Comparison of ENCODE assay signal across 21 mouse cellular contexts in the genomic region with DNA sequence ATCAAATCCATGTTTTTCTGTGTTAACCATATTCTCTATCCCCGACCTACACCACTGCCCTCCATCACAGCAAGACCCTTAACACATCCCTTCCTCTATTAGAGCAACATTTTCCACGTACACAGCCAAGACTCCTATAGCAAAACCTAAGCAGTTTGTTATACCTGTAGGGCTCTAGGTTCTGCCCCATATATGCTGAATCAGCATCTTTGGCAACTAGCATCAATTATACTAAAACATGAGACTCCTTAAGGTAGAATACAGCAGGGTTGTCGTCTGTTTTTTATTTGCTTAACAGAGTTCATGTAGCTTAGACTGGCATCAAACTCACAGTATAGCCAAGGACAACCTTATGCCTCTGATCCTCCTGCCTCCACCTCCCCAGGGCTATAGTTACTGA. TPM values are rescaled to one million over a fixed set of nuclear protein-coding genes. Genes with fewer than 3 reads are reported as not detected.
DNase-seq lines count a peak whose midpoint lies in the region; ATAC-seq and TF ChIP-seq lines count a peak whose summit lies in the region.
"Had no signal": no experiment of that assay in that cellular context is flagged by ENCODE, and none has a peak within 500 bp of the region (broad histone marks: within the 10 kb centered on the region; RNA-seq: fewer than 3 reads in every experiment).

No protein-coding gene starts in this region.

- 64% methylated on average over 3 of the region's 3 CpGs for WGBS in liver, embryonic 14.5 days (ENCODE audit: insufficient replicate concordance)
- WGBS in liver, postnatal 0 days (ENCODE audit: insufficient replicate concordance), result 73% methylated on average over 3 of the region's 3 CpGs
- WGBS in limb, embryonic 13.5 days, result 70% methylated on average over 3 of the region's 3 CpGs

- H3K36me3 ChIP-seq in liver, embryonic 14.5 days (replicated peaks; ENCODE audit: control insufficient read depth, insufficient read depth, low read depth), result no peaks in the 10 kb centered on the region; the same call in 1 of the 2 replicates
- peaks cover 2% of the 10 kb centered on the region; the same call in 1 of the 2 replicates for H3K36me3 ChIP-seq in liver, postnatal 0 days (replicated peaks; ENCODE audit: insufficient read depth, low read length)
- no peaks in the 10 kb centered on the region; a peak in 1 of 4 replicates for H3K36me3 ChIP-seq in MEL (ENCODE audit: control insufficient read depth in 1 of 2, insufficient read depth in 2 of 2, low read length in 2 of 2)
- peaks cover 13% of the 10 kb centered on the region for H3K36me3 ChIP-seq in limb, embryonic 13.5 days

- H3K27me3 ChIP-seq in liver, embryonic 14.5 days (ENCODE audit: control insufficient read depth, insufficient read depth, low read length), result no peaks in the 10 kb centered on the region
- no peaks in the 10 kb centered on the region for H3K27me3 ChIP-seq in liver, postnatal 0 days (ENCODE audit: insufficient read depth, low read length)
- H3K27me3 ChIP-seq in MEL (ENCODE audit: control insufficient read depth in 1 of 2, insufficient read depth in 2 of 2, low read length in 2 of 2), result no peaks in the 10 kb centered on the region
- H3K27me3 ChIP-seq in limb, embryonic 13.5 days, result no peaks in the 10 kb centered on the region
- H3K27me3 ChIP-seq: embryonic facial prominence, embryonic 12.5 days; lung, embryonic 15.5 days had no signal

- TF ChIP-seq EP300 in liver, embryonic 14.5 days (IDR thresholded peaks at IDR 0.05; ENCODE audit: low read depth), result no peak
- TF ChIP-seq EP300 in liver, postnatal 0 days (IDR thresholded peaks at IDR 0.05; ENCODE audit: low read depth), result no peak
- no peak for TF ChIP-seq EP300 in MEL (IDR thresholded peaks at IDR 0.05; ENCODE audit: low read depth in 1 of 2, low read length in 2 of 2)

- peaks cover 0 to 5% of the 10 kb centered on the region in 2 experiments; a peak in 2 of 4 replicates for H3K4me1 ChIP-seq in liver, embryonic 14.5 days (replicated peaks; ENCODE audit: control insufficient read depth in 2 of 2, insufficient read depth in 2 of 2, low read length in 1 of 2)
- peaks cover 11% of the 10 kb centered on the region for H3K4me1 ChIP-seq in liver, postnatal 0 days (ENCODE audit: insufficient read depth)
- H3K4me1 ChIP-seq in MEL (ENCODE audit: control insufficient read depth in 1 of 2, insufficient read depth in 2 of 2, low read length in 2 of 2), result peaks cover 0 to 4% of the 10 kb centered on the region in 2 experiments; a peak in 1 of 4 replicates
- H3K4me1 ChIP-seq in limb, embryonic 13.5 days, result peaks cover 24% of the 10 kb centered on the region

- no peak overlapping the region for H3K27ac ChIP-seq in gastrocnemius, adult 2 months
- no peak overlapping the region for H3K27ac ChIP-seq in liver, embryonic 14.5 days
- H3K27ac ChIP-seq in liver, postnatal 0 days (ENCODE audit: low read depth), result no peak overlapping the region
- no peak overlapping the region for H3K27ac ChIP-seq in MEL (ENCODE audit: control insufficient read depth, low read depth, low read length)
- no peak overlapping the region for H3K27ac ChIP-seq in limb, embryonic 13.5 days
- H3K27ac ChIP-seq: embryonic facial prominence, embryonic 12.5 days; lung, embryonic 15.5 days had no signal

- ATAC-seq in liver, embryonic 14.5 days (ENCODE audit: insufficient read depth), result no peak
- ATAC-seq in liver, postnatal 0 days, result no peak
- ATAC-seq in limb, embryonic 13.5 days (ENCODE audit: low FRiP score, low read depth), result no peak
- ATAC-seq: hindbrain, embryonic 16.5 days had no signal

- no peaks in the 10 kb centered on the region for H3K9me3 ChIP-seq in liver, embryonic 14.5 days (ENCODE audit: control insufficient read depth, low read length)
- H3K9me3 ChIP-seq in liver, postnatal 0 days (ENCODE audit: low read length), result no peaks in the 10 kb centered on the region
- no peaks in the 10 kb centered on the region for H3K9me3 ChIP-seq in MEL (replicated peaks; ENCODE audit: insufficient read depth, low read length)
- H3K9me3 ChIP-seq in limb, embryonic 13.5 days, result peaks cover 8% of the 10 kb centered on the region; the same call in 1 of the 2 replicates
- H3K9me3 ChIP-seq: embryonic facial prominence, embryonic 12.5 days; lung, embryonic 15.5 days had no signal

- H3K4me2 ChIP-seq in liver, embryonic 14.5 days (ENCODE audit: low read depth), result peak overlapping the region; percentile 96
- no peak overlapping the region for H3K4me2 ChIP-seq in liver, postnatal 0 days (ENCODE audit: low read depth, low read length)
- H3K4me2 ChIP-seq in limb, embryonic 13.5 days (replicated peaks), result peak overlapping the region; percentile 95

- no peak for TF ChIP-seq POLR2A in MEL (IDR thresholded peaks at IDR 0.05; ENCODE audit: control insufficient read depth in 1 of 2, insufficient read depth in 1 of 2, low read depth in 1 of 2, low read length in 2 of 2, poor library complexity in 1 of 2)

- TF ChIP-seq RAD21 in MEL (IDR thresholded peaks at IDR 0.05; ENCODE audit: low read depth, low read length), result no peak

- intact Hi-C loops in gastrocnemius, adult 2 months (cut with DNase I), result loop anchor here (5.0 kb wide), 2 partner anchors 47 to 193 kb away; partner anchors contain the start of gene Atp2b1

- no peak for DNase-seq in gastrocnemius, adult 2 months
- no peak for DNase-seq in gastrocnemius, postnatal 25 days
- DNase-seq in liver, embryonic 14.5 days (ENCODE audit: low read depth in 3 of 3, low spot score in 3 of 3), result no peak
- no peak for DNase-seq in liver, postnatal 0 days
- DNase-seq in MEL (ENCODE audit: low read depth, low spot score), result peak; percentile 8
- no peak for DNase-seq in urinary bladder, adult 18-20 months (ENCODE audit: low spot score in 2 of 2)
- DNase-seq: adrenal gland, postnatal 36 days; cerebellum, postnatal 36 days; kidney, postnatal 10 days; layer of hippocampus, adult 9-11 months; right cerebral cortex, postnatal 14 days; thymus, postnatal 4 days had no signal

- peaks cover 10% of the 10 kb centered on the region for H3K79me2 ChIP-seq in MEL (ENCODE audit: control insufficient read depth, insufficient read depth, low read length, poor library complexity)

- no peak for TF ChIP-seq CTCF in gastrocnemius, adult 2 months (IDR thresholded peaks at IDR 0.05)
- TF ChIP-seq CTCF in liver, embryonic 14.5 days (IDR thresholded peaks at IDR 0.05; ENCODE audit: low read depth), result no peak
- TF ChIP-seq CTCF in liver, postnatal 0 days (IDR thresholded peaks at IDR 0.05; ENCODE audit: low read depth), result no peak
- no peak for TF ChIP-seq CTCF in MEL (IDR thresholded peaks at IDR 0.05 in 2 of 3, conservative IDR thresholded peaks at IDR 0.05 in 1 of 3; ENCODE audit: control insufficient read depth in 1 of 3, insufficient read depth in 1 of 3, low read depth in 2 of 3, low read length in 3 of 3, poor library complexity in 1 of 3, severe bottlenecking in 1 of 3)

- no peak overlapping the region for H3K9ac ChIP-seq in liver, embryonic 14.5 days (replicated peaks)
- no peak overlapping the region for H3K9ac ChIP-seq in liver, postnatal 0 days (replicated peaks)
- H3K9ac ChIP-seq in MEL (ENCODE audit: control insufficient read depth, low read depth, low read length, poor library complexity, severe bottlenecking), result no peak overlapping the region
- H3K9ac ChIP-seq in limb, embryonic 13.5 days, result no peak overlapping the region
- H3K9ac ChIP-seq: embryonic facial prominence, embryonic 12.5 days; lung, embryonic 15.5 days had no signal

- H3K4me3 ChIP-seq in gastrocnemius, adult 2 months, result peak overlapping the region; percentile 98
- peak overlapping the region in 1 of 2 experiments; percentile 98; a peak in 1 of 4 replicates for H3K4me3 ChIP-seq in liver, embryonic 14.5 days (ENCODE audit: insufficient read depth in 1 of 2, low read depth in 2 of 2, low read length in 2 of 2)
- H3K4me3 ChIP-seq in liver, postnatal 0 days (ENCODE audit: low read depth, low read length), result no peak overlapping the region
- peak overlapping the region; percentile 21 to 77; a peak in 3 of 4 replicates for H3K4me3 ChIP-seq in MEL (ENCODE audit: control insufficient read depth in 1 of 2, insufficient read depth in 1 of 2, low read depth in 2 of 2, low read length in 2 of 2)
- peak overlapping the region; percentile 91; the same call in 1 of the 2 replicates for H3K4me3 ChIP-seq in limb, embryonic 13.5 days

TF ChIP-seq in MEL, 35 proteins besides CTCF, POLR2A, EP300 and RAD21:
- TF ChIP-seq ZC3H11A (IDR thresholded peaks at IDR 0.05; ENCODE audit: low read depth, low read length), result no peak
- TF ChIP-seq MAFK (IDR thresholded peaks at IDR 0.05; ENCODE audit: borderline replicate concordance, low read depth, low read length), result peak; percentile 91

RNA-seq across cellular contexts. Expression of gene Poc1b, which starts 1.3 kb away (rescaled TPM):
- total RNA-seq in gastrocnemius, adult 2 months (2021), result 1 to 10 TPM; 3.3 to 4.1 TPM
- 1 to 10 TPM; 3.5 to 4.0 TPM for total RNA-seq in gastrocnemius, postnatal 25 days (2021)
- 5.6 TPM in 2 replicates for polyA plus RNA-seq in liver, embryonic 14.5 days (2012; rRNA removed)
- 5.9 and 7.2 TPM in 2 replicates for polyA plus RNA-seq in liver, embryonic 14.5 days (2014; fragmentation: Nextera tagmentation; extraction: Ambion mirVana)
- 3.9 TPM in 2 replicates for polyA plus RNA-seq in liver, postnatal 0 days (2015; fragmentation: Nextera tagmentation; extraction: Ambion mirVana)
- 3.3 and 5.5 TPM in 2 replicates for total RNA-seq in MEL (2012; rRNA removed)
- polyA plus RNA-seq in MEL (2012; ENCODE audit: insufficient read depth in 1 of 2, insufficient read length in 2 of 2, low read depth in 1 of 2, low replicate concordance in 2 of 2, missing spikeins in 1 of 2), result 10 to 100 TPM in 1 of 2 experiments, not detected in 1; 15.3 TPM
- polyA plus RNA-seq in limb, embryonic 13.5 days (2015; fragmentation: Nextera tagmentation; extraction: Ambion mirVana), result 17.6 and 22.6 TPM in 2 replicates

RNA-seq across cellular contexts. Expression of gene Galnt4, which starts 2.4 kb away (rescaled TPM):
- total RNA-seq in gastrocnemius, adult 2 months (2021), result 1 to 10 TPM; 1.3 to 1.4 TPM
- total RNA-seq in gastrocnemius, postnatal 25 days (2021), result 1 to 10 TPM; 1.5 to 1.9 TPM
- polyA plus RNA-seq in liver, embryonic 14.5 days (2012; rRNA removed), result 0.63 and 0.81 TPM in 2 replicates
- polyA plus RNA-seq in liver, embryonic 14.5 days (2014; fragmentation: Nextera tagmentation; extraction: Ambion mirVana), result 2.7 and 2.9 TPM in 2 replicates
- polyA plus RNA-seq in liver, postnatal 0 days (2015; fragmentation: Nextera tagmentation; extraction: Ambion mirVana), result 2.2 and 2.6 TPM in 2 replicates
- total RNA-seq in MEL (2012; rRNA removed), result 1.2 and 1.7 TPM in 2 replicates
- 1 to 10 TPM in 1 of 2 experiments, not detected in 1; 1.6 TPM for polyA plus RNA-seq in MEL (2012; ENCODE audit: insufficient read depth in 1 of 2, insufficient read length in 2 of 2, low read depth in 1 of 2, low replicate concordance in 2 of 2, missing spikeins in 1 of 2)
- 8.9 and 10.1 TPM in 2 replicates for polyA plus RNA-seq in limb, embryonic 13.5 days (2015; fragmentation: Nextera tagmentation; extraction: Ambion mirVana)

RNA-seq across cellular contexts. Expression of gene Phxr2, which starts 20.6 kb away (rescaled TPM):
- total RNA-seq in gastrocnemius, adult 2 months (2021), result not detected
- not detected for total RNA-seq in gastrocnemius, postnatal 25 days (2021)
- polyA plus RNA-seq in liver, embryonic 14.5 days (2012; rRNA removed), result not detected in 2 replicates
- polyA plus RNA-seq in liver, embryonic 14.5 days (2014; fragmentation: Nextera tagmentation; extraction: Ambion mirVana), result not detected in 2 replicates
- polyA plus RNA-seq in liver, postnatal 0 days (2015; fragmentation: Nextera tagmentation; extraction: Ambion mirVana), result not detected in 2 replicates
- not detected in 2 replicates for total RNA-seq in MEL (2012; rRNA removed)
- polyA plus RNA-seq in MEL (2012; ENCODE audit: insufficient read depth in 1 of 2, insufficient read length in 2 of 2, low read depth in 1 of 2, low replicate concordance in 2 of 2, missing spikeins in 1 of 2), result not detected
- polyA plus RNA-seq in limb, embryonic 13.5 days (2015; fragmentation: Nextera tagmentation; extraction: Ambion mirVana), result not detected in 2 replicates
- total RNA-seq: adrenal gland, postnatal 36 days; left cerebral cortex, postnatal 25 days had no signal
- polyA plus RNA-seq: C2C12; frontal cortex, adult 2 months; gonadal fat pad, adult 2 months; heart, embryonic 14.5 days; lung, embryonic 15.5 days had no signal
